Mouse (Mus musculus) cortical plate, adult 2 months (tissue): Measurements from ENCODE around the gene Shroom4. TPM values are rescaled to one million over a fixed set of nuclear protein-coding genes. Genes with fewer than 3 reads are reported as not detected.

Experiments used
- H3K27ac ChIP-seq: fragments of 200-500 bp; 2 replicates; pipeline ENCODE4 v1.5.1; 2012; ENCODE audit warnings: low read length, control low read depth, inconsistent platforms; ENCODE audit not compliant: insufficient read depth
- H3K4me1 ChIP-seq: fragments of 200-500 bp; 2 replicates; pipeline ENCODE4 v1.6.1; 2011; ENCODE audit warnings: low read length; ENCODE audit not compliant: control insufficient read depth, insufficient read depth
- H3K4me3 ChIP-seq: fragments of 200-500 bp; 2 replicates; pipeline ENCODE4 v1.5.1; 2011; ENCODE audit warnings: mild to moderate bottlenecking, low read length, control low read depth; ENCODE audit not compliant: insufficient read depth
- CTCF ChIP-seq: fragments of 200-500 bp; IDR thresholded peaks from 2 replicates; pipeline ENCODE4 v1.5.1; 2011; ENCODE audit warnings: mild to moderate bottlenecking, control low read depth, low read length; ENCODE audit not compliant: insufficient read depth; ENCODE audit errors: extremely low read depth
- POLR2A ChIP-seq: fragments of 200-500 bp; IDR thresholded peaks from 2 replicates; pipeline ENCODE4 v1.6.1; 2011; ENCODE audit warnings: mild to moderate bottlenecking, low read length, control low read depth; ENCODE audit not compliant: insufficient read depth; ENCODE audit errors: extremely low read depth
- polyA plus RNA-seq: library from polyadenylated mRNA; depleted of rRNA; stranded (reverse); fragments of >200 nt; gene quantifications from 2 replicates; pipeline ENCODE4 v1.2.3, GENCODE M21; 2012

Shroom4 gene
- polyA plus RNA-seq, 1 experiment: 2.5 TPM

GRCm38 (mm10) chrX:6482268-6482667 is 82.6 kb downstream of the Shroom4 start:
- H3K4me3 ChIP-seq: no peak overlapping the region

GRCm38 (mm10) chrX:6483817-6484216 is 84.2 kb downstream of the Shroom4 start:
- no peak overlapping the region for H3K4me3 ChIP-seq
- TF ChIP-seq POLR2A: no peak
- no peaks in the 10 kb centered on the region for H3K4me1 ChIP-seq
- H3K27ac ChIP-seq: no peak overlapping the region

More at GRCm38 (mm10) chrX:6482268-6482667, 82.6 kb downstream of the Shroom4 start:
- TF ChIP-seq POLR2A: no peak
- peak; percentile 10; the same call in 1 of the 2 replicates for TF ChIP-seq CTCF
- Histone ChIP-seq H3K4me1 (no peaks in the 10 kb centered on the region), H3K27ac (no peak overlapping the region)

- no peak for TF ChIP-seq POLR2A
- TF ChIP-seq CTCF: no peak
- no peaks in the 10 kb centered on the region for H3K4me1 ChIP-seq
- H3K27ac ChIP-seq: no peak overlapping the region
- no peak overlapping the region for H3K4me3 ChIP-seq
Measured at GRCm38 (mm10) chrX:6490433-6490832, 90.8 kb downstream of the Shroom4 start.

GRCm38 (mm10) chrX:6495456-6495855 is 95.8 kb downstream of the Shroom4 start:
- H3K4me3 ChIP-seq: no peak overlapping the region
- H3K27ac ChIP-seq: no peak overlapping the region
- H3K4me1 ChIP-seq: no peaks in the 10 kb centered on the region
- TF ChIP-seq POLR2A (no peak), CTCF (no peak)

GRCm38 (mm10) chrX:6496374-6496773 is 96.7 kb downstream of the Shroom4 start:
- Histone ChIP-seq H3K4me1 (no peaks in the 10 kb centered on the region), H3K4me3 (no peak overlapping the region), H3K27ac (no peak overlapping the region)
- TF ChIP-seq POLR2A: no peak
- TF ChIP-seq CTCF: no peak

GRCm38 (mm10) chrX:6501850-6502249 is 102.2 kb downstream of the Shroom4 start:
- no peak for TF ChIP-seq CTCF
- TF ChIP-seq POLR2A: no peak
- no peaks in the 10 kb centered on the region for H3K4me1 ChIP-seq

GRCm38 (mm10) chrX:6517217-6517616 is 117.6 kb downstream of the Shroom4 start:
- H3K27ac ChIP-seq: no peak overlapping the region
- no peak overlapping the region for H3K4me3 ChIP-seq
- H3K4me1 ChIP-seq: no peaks in the 10 kb centered on the region
- no peak for TF ChIP-seq POLR2A
- TF ChIP-seq CTCF: no peak

More at GRCm38 (mm10) chrX:6501850-6502249, 102.2 kb downstream of the Shroom4 start:
- Histone ChIP-seq H3K4me3 (no peak overlapping the region), H3K27ac (no peak overlapping the region)

GRCm38 (mm10) chrX:6518421-6518820 is 118.8 kb downstream of the Shroom4 start:
- Histone ChIP-seq H3K27ac (no peak overlapping the region), H3K4me3 (no peak overlapping the region), H3K4me1 (no peaks in the 10 kb centered on the region)
- TF ChIP-seq CTCF (no peak), POLR2A (no peak)

GRCm38 (mm10) chrX:6522935-6523334 is 123.3 kb downstream of the Shroom4 start:
- TF ChIP-seq POLR2A (no peak), CTCF (peak; percentile 27; the same call in 1 of the 2 replicates)
- Histone ChIP-seq H3K4me1 (no peaks in the 10 kb centered on the region), H3K27ac (no peak overlapping the region), H3K4me3 (no peak overlapping the region)

GRCm38 (mm10) chrX:6536636-6537035 is 137.0 kb downstream of the Shroom4 start:
- Histone ChIP-seq H3K27ac (no peak overlapping the region), H3K4me1 (no peaks in the 10 kb centered on the region), H3K4me3 (no peak overlapping the region)
- no peak for TF ChIP-seq CTCF
- TF ChIP-seq POLR2A: no peak
